Mouse (Mus musculus): ENCODE data around the gene Aamp. TPM values are rescaled to one million over a fixed set of nuclear protein-coding genes. Genes with fewer than 3 reads are reported as not detected.

Gene Aamp
- total and polyA plus RNA-seq, 3 experiments: 89.3 to 116 (median 100) TPM

DNA sequence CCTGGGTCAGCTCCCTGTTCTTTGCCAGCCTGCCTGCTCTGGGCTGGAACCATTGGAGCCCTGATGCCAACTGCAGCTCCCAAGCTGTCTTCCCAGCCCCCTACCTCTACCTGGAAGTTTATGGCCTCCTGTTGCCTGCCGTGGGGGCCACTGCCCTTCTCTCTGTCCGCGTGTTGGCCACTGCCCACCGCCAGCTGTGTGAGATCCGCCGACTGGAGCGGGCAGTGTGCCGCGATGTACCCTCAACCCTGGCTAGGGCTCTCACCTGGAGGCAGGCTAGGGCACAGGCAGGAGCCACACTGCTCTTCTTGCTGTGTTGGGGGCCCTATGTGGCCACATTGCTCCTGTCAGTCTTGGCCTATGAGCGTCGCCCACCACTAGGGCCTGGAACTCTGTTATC is 5.5 kb downstream of the Aamp start:
- H3K9ac ChIP-seq (ENCODE audit: low read depth, low read length): no peak overlapping the region
- H3K4me3 ChIP-seq: no peak overlapping the region
- no peaks in the 10 kb centered on the region for H3K27me3 ChIP-seq (ENCODE audit: control insufficient read depth, insufficient read depth, low read length)
- TF ChIP-seq CTCF (IDR thresholded peaks at IDR 0.05) (no peak), POLR2A (IDR thresholded peaks at IDR 0.05; ENCODE audit: insufficient read depth, low read depth, low read length) (no peak), EP300 (IDR thresholded peaks at IDR 0.05; ENCODE audit: insufficient read depth, low read depth, low read length) (no peak)
- WGBS: 90% methylated on average over 11 of the region's 11 CpGs
- no peaks in the 10 kb centered on the region for H3K79me2 ChIP-seq (replicated peaks; ENCODE audit: control insufficient read depth, insufficient read depth, low read length)
- no peak for DNase-seq
- intact Hi-C loops (cut with DNase I): no loop called here
- no peaks in the 10 kb centered on the region for H3K36me3 ChIP-seq (ENCODE audit: control insufficient read depth, insufficient read depth, low read length)
- peaks cover 4% of the 10 kb centered on the region for H3K4me1 ChIP-seq (ENCODE audit: control insufficient read depth, insufficient read depth, low read length)
- H3K27ac ChIP-seq: no peak overlapping the region

DNA sequence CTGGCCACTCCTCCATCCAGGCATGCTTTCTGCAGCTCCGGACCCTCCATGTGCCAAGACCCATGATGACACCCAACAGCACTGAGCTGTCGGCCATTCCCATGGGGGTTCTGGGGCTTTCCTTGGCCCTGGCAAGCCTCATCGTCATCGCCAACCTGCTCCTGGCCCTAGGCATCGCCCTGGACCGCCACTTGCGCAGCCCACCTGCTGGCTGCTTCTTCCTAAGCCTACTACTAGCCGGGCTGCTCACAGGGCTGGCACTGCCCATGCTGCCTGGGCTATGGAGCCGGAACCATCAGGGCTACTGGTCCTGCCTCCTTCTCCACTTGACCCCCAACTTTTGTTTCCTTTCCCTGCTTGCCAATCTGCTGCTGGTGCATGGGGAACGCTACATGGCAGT is 6.0 kb downstream of the Aamp start, which contains the start of gene Gpbar1:
Gene Gpbar1 (plus strand): TSS at position 13 of the 400 bp plus-strand sequence.
- no peaks in the 10 kb centered on the region for H3K36me3 ChIP-seq (ENCODE audit: control insufficient read depth, insufficient read depth, low read length)
- H3K27me3 ChIP-seq (ENCODE audit: control insufficient read depth, insufficient read depth, low read length): no peaks in the 10 kb centered on the region
- 90% methylated on average over 10 of the region's 10 CpGs for WGBS
- peaks cover 2% of the 10 kb centered on the region; the same call in 1 of the 2 replicates for H3K4me1 ChIP-seq (ENCODE audit: control insufficient read depth, insufficient read depth, low read length)
- no peak within 1 kb of the TSS for H3K27ac ChIP-seq
- no peak within 1 kb of the TSS for H3K4me3 ChIP-seq
- no peaks in the 10 kb centered on the region for H3K79me2 ChIP-seq (replicated peaks; ENCODE audit: control insufficient read depth, insufficient read depth, low read length)
- intact Hi-C loops (cut with DNase I): no loop called here
- TF ChIP-seq CTCF (IDR thresholded peaks at IDR 0.05): no peak
- no peak for TF ChIP-seq POLR2A (IDR thresholded peaks at IDR 0.05; ENCODE audit: insufficient read depth, low read depth, low read length)
- H3K9ac ChIP-seq (ENCODE audit: low read depth, low read length): no peak within 1 kb of the TSS
- DNase-seq: no peak

DNA sequence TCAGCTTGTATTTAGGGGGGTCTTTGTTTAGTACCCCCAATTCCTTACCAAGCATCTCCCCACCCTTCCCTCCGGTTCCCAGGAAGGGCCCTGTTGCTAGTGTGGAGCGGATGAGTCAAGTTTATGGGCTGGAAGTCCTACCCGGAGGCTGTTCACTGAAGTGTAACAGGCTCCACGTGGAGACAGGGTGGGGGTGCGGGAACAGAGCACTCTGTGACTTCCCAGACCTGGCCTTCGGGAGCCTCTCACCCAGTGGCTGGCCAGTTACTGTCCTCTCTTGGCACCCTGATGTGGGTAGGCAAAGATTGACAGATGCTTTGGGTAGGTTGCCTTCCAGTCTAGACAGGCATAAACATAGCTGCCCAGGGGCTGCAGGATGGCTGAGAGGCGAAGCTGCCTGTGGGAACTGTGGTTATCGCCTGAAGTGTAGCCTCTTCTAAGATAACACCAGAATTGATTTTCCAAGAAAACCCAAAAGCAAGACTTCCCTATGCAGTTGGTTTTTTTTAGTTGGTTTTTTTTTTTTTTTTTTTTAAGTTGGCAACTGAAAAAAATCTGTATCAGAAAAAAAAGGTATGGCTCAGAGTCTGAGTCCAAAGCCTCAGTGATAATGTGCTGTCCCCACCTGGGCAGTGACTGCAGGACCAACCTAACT is 6.5 kb downstream of the Aamp start:
- no peak for TF ChIP-seq EP300 (IDR thresholded peaks at IDR 0.05; ENCODE audit: insufficient read depth, low read depth, low read length)
- TF ChIP-seq POLR2A (IDR thresholded peaks at IDR 0.05; ENCODE audit: insufficient read depth, low read depth, low read length): no peak
- TF ChIP-seq CTCF (IDR thresholded peaks at IDR 0.05): no peak
- intact Hi-C loops (cut with DNase I): no loop called here
- peaks cover 2% of the 10 kb centered on the region; the same call in 1 of the 2 replicates for H3K4me1 ChIP-seq (ENCODE audit: control insufficient read depth, insufficient read depth, low read length)
- no peaks in the 10 kb centered on the region for H3K36me3 ChIP-seq (ENCODE audit: control insufficient read depth, insufficient read depth, low read length)
- H3K27me3 ChIP-seq (ENCODE audit: control insufficient read depth, insufficient read depth, low read length): no peaks in the 10 kb centered on the region
- WGBS: 58% methylated on average over 8 of the region's 8 CpGs
- DNase-seq: no peak
- H3K4me3 ChIP-seq: no peak overlapping the region
- no peaks in the 10 kb centered on the region for H3K79me2 ChIP-seq (replicated peaks; ENCODE audit: control insufficient read depth, insufficient read depth, low read length)
- H3K27ac ChIP-seq: no peak overlapping the region
- no peak overlapping the region for H3K9ac ChIP-seq (ENCODE audit: low read depth, low read length)

GRCm38 (mm10) chr1:74277041-74277440 is 7.5 kb downstream of the Aamp start:
- DNase-seq: no peak
- H3K4me3 ChIP-seq: no peak overlapping the region
- no peaks in the 10 kb centered on the region for H3K79me2 ChIP-seq (replicated peaks; ENCODE audit: control insufficient read depth, insufficient read depth, low read length)
- no peak overlapping the region for H3K27ac ChIP-seq
- no peaks in the 10 kb centered on the region for H3K27me3 ChIP-seq (ENCODE audit: control insufficient read depth, insufficient read depth, low read length)
- H3K9ac ChIP-seq (ENCODE audit: low read depth, low read length): no peak overlapping the region
- H3K4me1 ChIP-seq (ENCODE audit: control insufficient read depth, insufficient read depth, low read length): peaks cover 2% of the 10 kb centered on the region; the same call in 1 of the 2 replicates
- TF ChIP-seq POLR2A (IDR thresholded peaks at IDR 0.05; ENCODE audit: insufficient read depth, low read depth, low read length) (no peak), CTCF (IDR thresholded peaks at IDR 0.05) (no peak), EP300 (IDR thresholded peaks at IDR 0.05; ENCODE audit: insufficient read depth, low read depth, low read length) (no peak)
- no peaks in the 10 kb centered on the region for H3K36me3 ChIP-seq (ENCODE audit: control insufficient read depth, insufficient read depth, low read length)
- 70% methylated on average over 6 of the region's 6 CpGs for WGBS
- intact Hi-C loops (cut with DNase I): no loop called here

GRCm38 (mm10) chr1:74275015-74275414 is 9.5 kb downstream of the Aamp start:
- Histone ChIP-seq H3K79me2 (replicated peaks; ENCODE audit: control insufficient read depth, insufficient read depth, low read length) (no peaks in the 10 kb centered on the region), H3K4me3 (no peak overlapping the region), H3K27me3 (ENCODE audit: control insufficient read depth, insufficient read depth, low read length) (no peaks in the 10 kb centered on the region), H3K36me3 (ENCODE audit: control insufficient read depth, insufficient read depth, low read length) (no peaks in the 10 kb centered on the region), H3K9ac (ENCODE audit: low read depth, low read length) (no peak overlapping the region), H3K4me1 (ENCODE audit: control insufficient read depth, insufficient read depth, low read length) (peaks cover 2% of the 10 kb centered on the region; the same call in 1 of the 2 replicates), H3K27ac (no peak overlapping the region)
- 30% methylated on average over 9 of the region's 9 CpGs for WGBS
- intact Hi-C loops (cut with DNase I): no loop called here
- DNase-seq: no peak
- TF ChIP-seq POLR2A (IDR thresholded peaks at IDR 0.05; ENCODE audit: insufficient read depth, low read depth, low read length) (no peak), EP300 (IDR thresholded peaks at IDR 0.05; ENCODE audit: insufficient read depth, low read depth, low read length) (no peak), CTCF (IDR thresholded peaks at IDR 0.05) (no peak)

- H3K79me2 ChIP-seq (replicated peaks; ENCODE audit: control insufficient read depth, insufficient read depth, low read length): no peaks in the 10 kb centered on the region
- DNase-seq: no peak
- H3K4me1 ChIP-seq (ENCODE audit: control insufficient read depth, insufficient read depth, low read length): peaks cover 2% of the 10 kb centered on the region; the same call in 1 of the 2 replicates
- H3K9ac ChIP-seq (ENCODE audit: low read depth, low read length): no peak overlapping the region
- no peak overlapping the region for H3K4me3 ChIP-seq
- H3K36me3 ChIP-seq (ENCODE audit: control insufficient read depth, insufficient read depth, low read length): peaks cover 2% of the 10 kb centered on the region; the same call in 1 of the 2 replicates
- TF ChIP-seq POLR2A (IDR thresholded peaks at IDR 0.05; ENCODE audit: insufficient read depth, low read depth, low read length) (no peak), CTCF (IDR thresholded peaks at IDR 0.05) (no peak), EP300 (IDR thresholded peaks at IDR 0.05; ENCODE audit: insufficient read depth, low read depth, low read length) (no peak)
- H3K27me3 ChIP-seq (ENCODE audit: control insufficient read depth, insufficient read depth, low read length): no peaks in the 10 kb centered on the region
- intact Hi-C loops (cut with DNase I): no loop called here
- H3K27ac ChIP-seq: no peak overlapping the region
- WGBS: 26% methylated on average over 4 of the region's 4 CpGs
These were observed 12.9 kb downstream of the Aamp start for GRCm38 (mm10) chr1:74271659-74272058.
